Mouse (Mus musculus): ENCODE measurements at regions not wholly inside any gene's neighbourhood (a gene's known extent, or its start where the extent isn't known, plus 50 kb on each side); places are given as distances from the start of the nearest gene placed in this dataset.

- no peak for TF ChIP-seq CTCF (IDR thresholded peaks at IDR 0.05; ENCODE audit: insufficient read depth, low read depth, low read length)
- no peak for TF ChIP-seq POLR2A (IDR thresholded peaks at IDR 0.05; ENCODE audit: insufficient read depth, low read depth, low read length)
These were observed 152.9 kb upstream of the Sstr4 start for GRCm38 (mm10) chr2:148242242-148242641.

Measured in olfactory bulb, adult 2 months (tissue).